Mouse (Mus musculus) forebrain, postnatal 0 days (tissue): ENCODE results near the gene Tectb. TPM values are rescaled to one million over a fixed set of nuclear protein-coding genes. Genes with fewer than 3 reads are reported as not detected.

Experiments
- ATAC-seq: fragments of 200-750 bp; cut with Nextera tagmentation; 2 replicates; pipeline ENCODE4 v1.8.0; 2017; ENCODE audit warnings: mild to moderate bottlenecking, moderate library complexity
- DNase-seq: peaks from one replicate; pipeline ENCODE4 v3.0.0-alpha.2; 2015
- H3K27ac ChIP-seq: fragments of 300-500 bp; sonication (generic); 2 replicates; pipeline ENCODE4 v1.5.1; 2014; ENCODE audit warnings: low read depth, mild to moderate bottlenecking, antibody characterized with exemption, low read length, moderate library complexity, mixed read lengths
- H3K27me3 ChIP-seq: fragments of 300-500 bp; sonication (generic); 2 replicates; pipeline ENCODE4 v1.6.1; 2014; ENCODE audit warnings: mild to moderate bottlenecking, low read length, mixed read lengths; ENCODE audit not compliant: insufficient read depth
- H3K36me3 ChIP-seq: fragments of 300-500 bp; sonication (generic); 2 replicates; pipeline ENCODE4 v1.6.1; 2014; ENCODE audit warnings: mild to moderate bottlenecking, moderate library complexity; ENCODE audit not compliant: insufficient read depth
- H3K4me1 ChIP-seq: fragments of 300-500 bp; sonication (generic); 2 replicates; pipeline ENCODE4 v1.6.1; 2014; ENCODE audit warnings: antibody characterized with exemption; ENCODE audit not compliant: insufficient read depth
- H3K4me2 ChIP-seq: fragments of 300-500 bp; sonication (generic); 2 replicates; pipeline ENCODE4 v1.6.1; 2014; ENCODE audit warnings: low read depth, mild to moderate bottlenecking, moderate library complexity
- H3K4me3 ChIP-seq: fragments of 300-500 bp; sonication (generic); 2 replicates; pipeline ENCODE4 v1.5.1; 2014; ENCODE audit warnings: low read depth, low read length, mixed read lengths
- H3K9ac ChIP-seq: fragments of 300-500 bp; sonication (generic); 2 replicates; pipeline ENCODE4 v1.6.1; 2014; ENCODE audit warnings: mild to moderate bottlenecking
- H3K9me3 ChIP-seq: fragments of 300-500 bp; sonication (generic); 2 replicates; pipeline ENCODE4 v1.6.1; 2016; ENCODE audit warnings: low read length
- CTCF ChIP-seq: sonication (generic); IDR thresholded peaks from 2 replicates; pipeline ENCODE4 v1.5.1; 2016; ENCODE audit warnings: antibody characterized with exemption, control low read depth, low read depth
- WGBS: fragments of 180-500 bp; shearing (Covaris S2); extraction: QIAGEN DNeasy Blood & Tissue Kit; methylation state at CpG from one replicate; pipeline ENCODE4 v1.1.7; 2014; 5-methylcytosine and 5-hydroxymethylcytosine counted together
- polyA plus RNA-seq: library from polyadenylated mRNA; unstranded; fragments of >200 nt; fragmentation: Nextera tagmentation; extraction: Ambion mirVana; gene quantifications from 2 replicates; pipeline ENCODE4 v1.2.1, GENCODE M21; 2015
- total RNA-seq: library from RNA; depleted of rRNA; stranded (reverse); fragments of >200 nt; gene quantifications from 2 replicates; pipeline ENCODE4 v1.2.3, GENCODE M21; 2014

Tectb gene
- total and polyA plus RNA-seq, 2 experiments from 2014 or later = 0.16 TPM; not detected in 1

GRCm38 (mm10) chr19:55171585-55171984, 8.9 kb upstream of the Tectb start:
- no peak overlapping the region for H3K9ac ChIP-seq
- no peaks in the 10 kb centered on the region for H3K4me1 ChIP-seq
- H3K9me3 ChIP-seq = no peaks in the 10 kb centered on the region
- no peak overlapping the region for H3K4me2 ChIP-seq
- no peaks in the 10 kb centered on the region for H3K27me3 ChIP-seq
- no peak overlapping the region for H3K27ac ChIP-seq
- TF ChIP-seq CTCF = no peak
- no peak for ATAC-seq
- 76% methylated on average over 1 of the region's 1 CpGs for WGBS
- no peak for DNase-seq
- H3K4me3 ChIP-seq = no peak overlapping the region
- H3K36me3 ChIP-seq = no peaks in the 10 kb centered on the region

DNA sequence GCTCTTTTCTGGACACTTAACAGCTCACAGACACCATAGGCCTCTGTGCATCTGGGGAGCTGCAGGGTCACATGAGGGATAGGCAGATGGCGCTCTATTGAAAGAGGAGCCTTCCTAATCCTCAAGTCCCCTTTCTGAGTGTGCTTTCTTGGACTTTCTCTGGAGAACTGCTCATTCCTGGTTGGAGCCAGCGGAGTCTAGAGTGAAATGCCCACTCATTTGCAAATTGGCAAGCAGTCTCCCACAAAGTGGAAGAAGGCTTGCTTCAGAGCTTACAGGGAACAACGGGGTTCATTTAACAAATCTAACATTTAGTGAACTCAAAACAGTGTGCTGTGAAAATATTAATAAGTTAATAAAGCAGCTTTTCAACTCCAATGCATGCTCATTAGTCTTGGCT, 3.4 kb upstream of the Tectb start:
- no peak for ATAC-seq
- Histone ChIP-seq H3K27ac (no peak overlapping the region), H3K4me1 (no peaks in the 10 kb centered on the region; the same call in 1 of the 2 replicates), H3K27me3 (no peaks in the 10 kb centered on the region), H3K9ac (no peak overlapping the region), H3K4me2 (no peak overlapping the region), H3K36me3 (no peaks in the 10 kb centered on the region), H3K9me3 (no peaks in the 10 kb centered on the region), H3K4me3 (no peak overlapping the region)
- 68% methylated on average over 3 of the region's 3 CpGs for WGBS
- no peak for DNase-seq
- no peak for TF ChIP-seq CTCF

DNA sequence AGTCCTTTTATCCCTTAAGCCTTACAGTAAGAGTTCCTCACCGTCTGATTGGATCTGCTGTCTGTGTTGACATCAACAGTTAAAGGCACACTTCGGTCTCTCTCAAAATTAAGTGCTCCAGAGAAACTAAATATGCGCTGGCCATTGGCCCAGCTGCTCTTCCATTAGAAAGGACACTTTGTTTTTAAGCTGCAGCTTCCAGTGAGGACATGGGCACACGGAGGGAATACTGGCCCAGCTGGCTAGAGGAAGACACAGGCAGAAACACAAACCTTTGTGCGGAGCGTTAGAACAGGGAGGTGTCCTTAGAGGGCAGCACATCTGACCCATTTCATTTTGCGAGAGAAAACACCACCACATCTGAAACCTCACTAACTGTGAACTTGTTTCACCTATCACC, 3.9 kb downstream of the Tectb start:
- H3K27ac ChIP-seq = no peak overlapping the region
- no peaks in the 10 kb centered on the region for H3K9me3 ChIP-seq
- ATAC-seq (peak; percentile 38; the same call in 1 of the 2 replicates), DNase-seq (no peak)
- H3K9ac ChIP-seq = no peak overlapping the region
- no peak overlapping the region for H3K4me3 ChIP-seq
- no peaks in the 10 kb centered on the region for H3K27me3 ChIP-seq
- no peak for TF ChIP-seq CTCF
- H3K36me3 ChIP-seq = no peaks in the 10 kb centered on the region
- no peak overlapping the region for H3K4me2 ChIP-seq
- H3K4me1 ChIP-seq = no peaks in the 10 kb centered on the region
- WGBS = 39% methylated on average over 7 of the region's 7 CpGs

GRCm38 (mm10) chr19:55185074-55185473, 4.5 kb downstream of the Tectb start:
- TF ChIP-seq CTCF = no peak
- DNase-seq (peak; percentile 15), ATAC-seq (peak; percentile 73)
- Histone ChIP-seq H3K4me3 (no peak overlapping the region), H3K4me2 (no peak overlapping the region), H3K27ac (peak overlapping the region; percentile 29), H3K4me1 (no peaks in the 10 kb centered on the region), H3K27me3 (no peaks in the 10 kb centered on the region), H3K9ac (no peak overlapping the region), H3K9me3 (no peaks in the 10 kb centered on the region), H3K36me3 (no peaks in the 10 kb centered on the region)
- WGBS = 34% methylated on average over 7 of the region's 7 CpGs

DNA sequence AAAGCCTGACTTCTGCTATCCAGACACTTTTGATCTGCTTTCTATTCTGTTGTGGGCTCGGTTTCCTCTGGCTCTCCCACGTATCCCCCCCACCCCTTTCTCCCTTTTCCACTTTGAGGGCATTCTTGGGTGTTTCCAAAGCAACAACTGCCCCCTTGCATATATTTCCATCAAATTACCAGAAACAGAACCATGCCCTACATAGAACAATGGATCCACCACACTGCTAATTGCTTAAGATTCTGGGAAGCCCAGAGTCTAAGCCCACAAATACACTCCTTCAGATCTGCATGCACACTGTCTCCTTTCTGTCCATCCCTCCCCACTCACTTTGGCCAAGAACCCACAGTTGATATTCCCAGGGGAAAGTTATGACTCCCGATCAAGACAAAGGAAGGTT, 5.1 kb downstream of the Tectb start:
- Histone ChIP-seq H3K36me3 (no peaks in the 10 kb centered on the region), H3K9me3 (no peaks in the 10 kb centered on the region), H3K27me3 (no peaks in the 10 kb centered on the region), H3K27ac (peak overlapping the region; percentile 29; the same call in 1 of the 2 replicates), H3K9ac (no peak overlapping the region), H3K4me3 (no peak overlapping the region), H3K4me1 (no peaks in the 10 kb centered on the region), H3K4me2 (no peak overlapping the region)
- ATAC-seq = peak; percentile 90
- no peak for TF ChIP-seq CTCF
- 17% methylated on average over 3 of the region's 3 CpGs for WGBS
- DNase-seq = peak; percentile 25

- Histone ChIP-seq H3K27me3 (no peaks in the 10 kb centered on the region), H3K4me1 (no peaks in the 10 kb centered on the region), H3K9me3 (no peaks in the 10 kb centered on the region), H3K27ac (no peak overlapping the region), H3K4me2 (no peak overlapping the region), H3K4me3 (no peak overlapping the region), H3K36me3 (no peaks in the 10 kb centered on the region), H3K9ac (no peak overlapping the region)
- ATAC-seq (no peak), DNase-seq (no peak)
- no peak for TF ChIP-seq CTCF
- 88% methylated on average over 5 of the region's 5 CpGs for WGBS
Observed at GRCm38 (mm10) chr19:55190065-55190464, 9.5 kb downstream of the Tectb start.

DNA sequence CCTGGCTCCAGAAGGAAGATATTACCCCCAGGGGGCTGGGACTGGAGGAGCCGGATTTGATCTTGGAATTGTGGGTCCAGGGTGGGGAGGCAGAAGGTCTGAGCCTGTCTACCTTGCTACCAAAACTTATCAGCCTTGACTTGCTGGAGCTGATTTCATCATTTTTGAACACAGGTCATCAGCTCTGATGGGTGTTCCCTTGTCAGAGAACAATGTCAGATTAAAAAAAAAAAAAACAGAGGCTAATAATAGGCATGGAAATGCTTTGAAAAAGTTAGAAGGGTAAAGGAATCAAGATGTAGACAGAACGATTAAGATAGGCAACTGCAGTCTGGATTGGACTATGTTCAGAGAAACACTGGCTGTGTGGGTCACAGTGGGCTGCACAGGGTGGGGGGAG, 11.1 kb downstream of the Tectb start:
- Histone ChIP-seq H3K4me3 (no peak overlapping the region), H3K36me3 (no peaks in the 10 kb centered on the region), H3K4me2 (no peak overlapping the region), H3K27me3 (no peaks in the 10 kb centered on the region), H3K9ac (no peak overlapping the region), H3K4me1 (no peaks in the 10 kb centered on the region), H3K27ac (no peak overlapping the region), H3K9me3 (no peaks in the 10 kb centered on the region)
- DNase-seq = no peak
- 65% methylated on average over 2 of the region's 2 CpGs for WGBS
- ATAC-seq = no peak
- TF ChIP-seq CTCF = no peak
